Mouse (Mus musculus) forebrain, embryonic 11.5 days (tissue): ENCODE results near the gene Spen. TPM values are rescaled to one million over a fixed set of nuclear protein-coding genes. Genes with fewer than 3 reads are reported as not detected.

Source experiments
- ATAC-seq: fragments of 200-750 bp; cut with Nextera tagmentation; replicated peaks from 2 replicates; pipeline ENCODE4 v1.8.0; 2017; ENCODE audit warnings: moderate TSS enrichment; ENCODE audit not compliant: low FRiP score
- DNase-seq: peaks from one replicate; pipeline ENCODE4 v3.0.0-alpha.2; 2017; ENCODE audit warnings: low spot score
- H3K27ac ChIP-seq: fragments of 300-500 bp; sonication (generic); 2 replicates; pipeline ENCODE4 v1.5.1; 2014; ENCODE audit warnings: low read depth, low read length
- H3K27me3 ChIP-seq: fragments of 300-500 bp; sonication (generic); 2 replicates; pipeline ENCODE4 v1.6.1; 2014; ENCODE audit warnings: mild to moderate bottlenecking, low read length, mixed read lengths; ENCODE audit not compliant: control insufficient read depth, insufficient read depth
- H3K36me3 ChIP-seq: fragments of 300-500 bp; sonication (generic); 2 replicates; pipeline ENCODE4 v1.6.1; 2014; ENCODE audit warnings: mild to moderate bottlenecking, low read length, moderate library complexity, mixed read lengths; ENCODE audit not compliant: control insufficient read depth, insufficient read depth
- H3K4me1 ChIP-seq: fragments of 300-500 bp; sonication (generic); replicated peaks from 2 replicates; pipeline ENCODE4 v1.6.1; 2014; ENCODE audit warnings: low read length, mixed read lengths; ENCODE audit not compliant: control insufficient read depth, insufficient read depth
- H3K4me2 ChIP-seq: fragments of 300-500 bp; sonication (generic); 2 replicates; pipeline ENCODE4 v1.6.1; 2014; ENCODE audit warnings: low read depth, mild to moderate bottlenecking, low read length, moderate library complexity, mixed read lengths; ENCODE audit not compliant: severe bottlenecking
- H3K4me3 ChIP-seq: fragments of 300-500 bp; sonication (generic); 2 replicates; pipeline ENCODE4 v1.5.1; 2014; ENCODE audit warnings: low read depth, low read length
- H3K9ac ChIP-seq: fragments of 300-500 bp; sonication (generic); 2 replicates; pipeline ENCODE4 v1.6.1; 2014; ENCODE audit warnings: low read length
- H3K9me3 ChIP-seq: fragments of 300-500 bp; sonication (generic); 2 replicates; pipeline ENCODE4 v1.6.1; 2016; ENCODE audit warnings: low read length, mixed read lengths; ENCODE audit not compliant: control insufficient read depth
- WGBS: fragments of 180-500 bp; shearing (Covaris S2); extraction: QIAGEN DNeasy Blood & Tissue Kit; methylation state at CpG from one replicate; pipeline ENCODE4 v1.1.7; 2014; 5-methylcytosine and 5-hydroxymethylcytosine counted together
- polyA plus RNA-seq: library from polyadenylated mRNA; unstranded; fragments of >200 nt; fragmentation: Nextera tagmentation; extraction: Ambion mirVana; gene quantifications from 2 replicates; pipeline ENCODE4 v1.2.1, GENCODE M21; 2014

Gene Spen
- polyA plus RNA-seq, 1 experiment from 2014 or later: 17.1 TPM

DNA sequence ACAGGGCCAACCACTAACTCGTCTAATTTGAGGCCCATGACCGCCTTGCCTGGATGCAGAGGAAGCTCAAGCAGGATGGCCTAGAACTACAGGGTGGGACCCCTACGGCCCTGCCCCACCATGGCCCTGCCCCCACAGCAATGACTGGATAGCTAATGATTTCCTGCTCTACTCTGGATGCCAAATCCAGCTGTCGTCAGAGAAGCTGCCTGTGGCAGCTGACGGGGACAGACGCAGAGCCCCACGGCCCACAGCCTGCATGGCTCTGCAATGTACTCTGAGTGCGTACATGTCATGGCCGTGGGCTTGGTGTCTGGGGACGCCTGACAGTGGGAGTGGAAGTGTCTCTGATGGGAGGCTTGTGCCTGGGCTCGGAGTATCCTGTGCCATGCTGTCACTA lies 54.3 kb downstream of the Spen start:
- H3K9me3 ChIP-seq: no peaks in the 10 kb centered on the region
- WGBS: 89% methylated on average over 11 of the region's 11 CpGs
- no peaks in the 10 kb centered on the region for H3K27me3 ChIP-seq
- ATAC-seq (no peak), DNase-seq (no peak)
- no peaks in the 10 kb centered on the region for H3K4me1 ChIP-seq
- peaks cover 23% of the 10 kb centered on the region for H3K36me3 ChIP-seq
- H3K9ac ChIP-seq: no peak overlapping the region
- H3K4me3 ChIP-seq: no peak overlapping the region
- H3K27ac ChIP-seq: no peak overlapping the region
- H3K4me2 ChIP-seq: no peak overlapping the region

DNA sequence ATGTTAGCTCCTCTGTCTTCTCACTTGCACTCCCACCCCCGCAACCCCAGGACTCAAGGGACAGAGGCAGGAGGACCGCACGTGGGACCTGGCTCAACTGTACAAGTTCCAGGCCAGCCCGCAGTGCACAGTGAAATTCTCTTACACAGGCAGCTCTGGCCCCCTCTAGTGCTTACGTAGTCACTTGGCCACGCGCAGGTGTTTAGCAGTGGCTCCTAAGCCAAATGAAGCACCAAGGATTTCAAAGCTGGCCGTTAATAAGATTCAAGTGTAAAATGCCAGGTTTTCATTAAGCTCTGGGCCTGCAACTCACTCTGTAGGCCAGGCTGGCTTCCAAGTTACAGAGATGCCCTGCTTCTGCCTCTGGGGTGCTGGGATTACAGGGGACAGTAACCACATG lies 59.0 kb downstream of the Spen start:
- Histone ChIP-seq H3K4me3 (no peak overlapping the region), H3K4me1 (no peaks in the 10 kb centered on the region), H3K36me3 (peaks cover 27% of the 10 kb centered on the region), H3K9me3 (no peaks in the 10 kb centered on the region), H3K4me2 (no peak overlapping the region), H3K9ac (no peak overlapping the region), H3K27me3 (no peaks in the 10 kb centered on the region), H3K27ac (no peak overlapping the region)
- 93% methylated on average over 8 of the region's 8 CpGs for WGBS
- no peak for DNase-seq
- no peak for ATAC-seq

DNA sequence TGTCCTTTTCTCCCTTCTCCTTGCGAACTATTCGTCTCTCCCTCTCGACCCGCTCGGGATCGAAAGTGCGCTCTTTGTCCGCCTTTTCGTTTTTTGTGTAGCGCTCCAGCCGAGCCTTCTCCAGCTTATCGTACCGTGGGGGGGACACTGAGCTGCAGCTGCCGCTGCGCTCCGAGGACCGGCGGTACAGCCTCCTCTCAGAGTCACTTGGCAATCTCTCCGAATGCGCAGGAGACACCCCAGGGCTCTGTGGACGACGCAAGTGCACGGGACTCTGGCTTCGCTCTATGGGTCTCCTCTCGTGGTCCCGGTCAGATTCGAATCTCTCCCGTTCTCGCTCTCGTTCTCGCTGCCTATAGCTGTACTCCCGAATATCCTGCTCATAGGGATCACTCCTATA lies 59.6 kb downstream of the Spen start:
- WGBS: 95% methylated on average over 32 of the region's 32 CpGs
- Histone ChIP-seq H3K27ac (no peak overlapping the region), H3K9ac (no peak overlapping the region), H3K9me3 (no peaks in the 10 kb centered on the region), H3K36me3 (peaks cover 23% of the 10 kb centered on the region), H3K4me3 (no peak overlapping the region), H3K4me1 (no peaks in the 10 kb centered on the region), H3K4me2 (no peak overlapping the region), H3K27me3 (no peaks in the 10 kb centered on the region)
- no peak for ATAC-seq
- no peak for DNase-seq

DNA sequence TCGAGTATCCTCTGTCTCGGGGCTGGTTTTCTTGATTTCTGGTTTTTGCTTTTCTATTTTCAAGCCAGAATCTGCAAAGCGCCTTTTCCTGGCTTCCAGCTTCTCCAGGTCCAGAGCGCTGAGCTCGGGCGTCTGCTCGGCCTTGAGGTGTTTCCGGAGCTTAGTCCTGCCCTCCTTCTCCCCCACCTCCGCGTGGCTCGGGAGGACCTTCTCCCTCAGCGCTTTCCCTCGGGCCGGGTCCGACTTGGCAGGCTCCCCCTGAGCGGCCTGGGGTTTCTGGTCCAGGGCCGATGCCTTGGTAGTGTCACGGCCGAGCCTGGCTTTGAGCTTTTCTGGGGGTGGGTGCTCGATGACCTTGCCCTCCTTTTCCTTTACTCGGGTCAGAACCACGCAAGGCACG lies 60.2 kb downstream of the Spen start:
- WGBS: 94% methylated on average over 23 of the region's 23 CpGs
- H3K27ac ChIP-seq: no peak overlapping the region

GRCm38 (mm10) chr4:141477681-141478102 lies 60.7 kb downstream of the Spen start:
- Histone ChIP-seq H3K4me3 (no peak overlapping the region), H3K4me2 (no peak overlapping the region), H3K9ac (no peak overlapping the region), H3K27me3 (no peaks in the 10 kb centered on the region), H3K27ac (no peak overlapping the region), H3K36me3 (peaks cover 25% of the 10 kb centered on the region), H3K9me3 (no peaks in the 10 kb centered on the region), H3K4me1 (no peaks in the 10 kb centered on the region)
- WGBS: 94% methylated on average over 16 of the region's 16 CpGs
- no peak for ATAC-seq
- DNase-seq: no peak

More for the DNA sequence above, 60.2 kb downstream of the Spen start:
- Histone ChIP-seq H3K9me3 (no peaks in the 10 kb centered on the region), H3K9ac (no peak overlapping the region), H3K4me3 (no peak overlapping the region), H3K36me3 (peaks cover 23% of the 10 kb centered on the region), H3K4me1 (no peaks in the 10 kb centered on the region), H3K27me3 (no peaks in the 10 kb centered on the region), H3K4me2 (no peak overlapping the region)
- no peak for ATAC-seq
- no peak for DNase-seq

GRCm38 (mm10) chr4:141474431-141474830 lies 64.0 kb downstream of the Spen start:
- H3K36me3 ChIP-seq: peaks cover 31% of the 10 kb centered on the region
- no peaks in the 10 kb centered on the region for H3K27me3 ChIP-seq
- H3K4me3 ChIP-seq: no peak overlapping the region
- H3K9me3 ChIP-seq: no peaks in the 10 kb centered on the region
- H3K9ac ChIP-seq: no peak overlapping the region
- H3K27ac ChIP-seq: no peak overlapping the region
- no peak for ATAC-seq
- H3K4me1 ChIP-seq: no peaks in the 10 kb centered on the region
- 91% methylated on average over 19 of the region's 19 CpGs for WGBS
- no peak for DNase-seq
- H3K4me2 ChIP-seq: no peak overlapping the region

GRCm38 (mm10) chr4:141472641-141473321 lies 65.6 kb downstream of the Spen start:
- Histone ChIP-seq H3K9ac (no peak overlapping the region), H3K36me3 (peaks cover 23% of the 10 kb centered on the region), H3K4me3 (no peak overlapping the region), H3K4me1 (no peaks in the 10 kb centered on the region), H3K4me2 (no peak overlapping the region), H3K9me3 (no peaks in the 10 kb centered on the region), H3K27me3 (no peaks in the 10 kb centered on the region), H3K27ac (no peak overlapping the region)
- ATAC-seq (no peak), DNase-seq (no peak)
- 94% methylated on average over 32 of the region's 32 CpGs for WGBS

- H3K4me1 ChIP-seq: no peaks in the 10 kb centered on the region
- no peak for DNase-seq
- ATAC-seq: no peak
- H3K27me3 ChIP-seq: no peaks in the 10 kb centered on the region
- no peak overlapping the region for H3K4me3 ChIP-seq
- WGBS: 96% methylated on average over 16 of the region's 16 CpGs
- H3K9me3 ChIP-seq: no peaks in the 10 kb centered on the region
- H3K9ac ChIP-seq: no peak overlapping the region
- no peak overlapping the region for H3K27ac ChIP-seq
- no peak overlapping the region for H3K4me2 ChIP-seq
- peaks cover 23% of the 10 kb centered on the region for H3K36me3 ChIP-seq
Measured at GRCm38 (mm10) chr4:141471491-141471890, 66.9 kb downstream of the Spen start.

DNA sequence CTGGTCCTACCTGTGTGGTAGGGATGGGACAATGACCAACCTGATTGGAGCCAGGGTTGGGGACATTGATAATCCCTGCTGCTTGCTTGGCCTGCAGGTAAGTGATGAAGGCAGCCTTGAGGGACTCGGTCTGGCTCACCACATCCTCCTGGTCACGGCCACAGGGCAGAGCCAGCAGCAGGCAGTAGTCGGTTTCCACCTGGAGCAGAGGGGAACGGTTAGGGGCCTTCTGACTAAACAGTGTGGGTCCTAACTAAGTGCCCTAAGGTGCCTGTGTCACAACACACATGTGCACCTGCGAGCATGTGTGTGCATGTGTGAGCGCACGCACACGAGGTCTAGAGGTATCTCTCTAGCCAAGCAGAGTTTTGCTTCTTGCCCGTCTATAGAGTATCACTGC lies 69.1 kb downstream of the Spen start:
- DNase-seq (no peak), ATAC-seq (no peak)
- Histone ChIP-seq H3K4me3 (no peak overlapping the region), H3K4me1 (no peaks in the 10 kb centered on the region), H3K27ac (no peak overlapping the region), H3K9ac (no peak overlapping the region), H3K4me2 (no peak overlapping the region), H3K9me3 (no peaks in the 10 kb centered on the region), H3K27me3 (no peaks in the 10 kb centered on the region), H3K36me3 (peaks cover 32% of the 10 kb centered on the region)
- 89% methylated on average over 9 of the region's 9 CpGs for WGBS
